Mouse (Mus musculus): ENCODE measurements around the gene Hist1h2ah. TPM values are rescaled to one million over a fixed set of nuclear protein-coding genes. Genes with fewer than 3 reads are reported as not detected.

The Hist1h2ah gene
- polyA plus RNA-seq, 1 experiment: not detected

- peak; percentile 65 to 78 for DNase-seq
- Histone ChIP-seq H3K27me3 (ENCODE audit: control insufficient read depth, insufficient read depth, low read length) (no peaks in the 10 kb centered on the region; the same call in 1 of the 2 replicates), H3K27ac (ENCODE audit: insufficient read depth, low read length) (no peak overlapping the region), H3K4me3 (replicated peaks; ENCODE audit: insufficient read depth, low read depth, low read length) (peak overlapping the region; percentile 57), H3K4me1 (ENCODE audit: control insufficient read depth, insufficient read depth, low read length) (no peaks in the 10 kb centered on the region)
- no peak for TF ChIP-seq CTCF (IDR thresholded peaks at IDR 0.05; ENCODE audit: borderline replicate concordance, insufficient read depth, low read depth, low read length)
- TF ChIP-seq POLR2A (IDR thresholded peaks at IDR 0.05; ENCODE audit: borderline replicate concordance, insufficient read depth, low read length): no peak
- WGBS: 5% methylated on average over 35 of the region's 35 CpGs
Measured at GRCm38 (mm10) chr13:22026058-22027031, 9.0 kb downstream of the Hist1h2ah start.

- Histone ChIP-seq H3K27me3 (ENCODE audit: control insufficient read depth, insufficient read depth, low read length) (peaks cover 3% of the 10 kb centered on the region; the same call in 1 of the 2 replicates), H3K4me1 (ENCODE audit: control insufficient read depth, insufficient read depth, low read length) (no peaks in the 10 kb centered on the region), H3K4me3 (replicated peaks; ENCODE audit: insufficient read depth, low read depth, low read length) (no peak overlapping the region), H3K27ac (ENCODE audit: insufficient read depth, low read length) (no peak overlapping the region)
- DNase-seq: peak; percentile 71 to 78
- 4% methylated on average over 9 of the region's 9 CpGs for WGBS
- TF ChIP-seq CTCF (IDR thresholded peaks at IDR 0.05; ENCODE audit: borderline replicate concordance, insufficient read depth, low read depth, low read length) (no peak), POLR2A (IDR thresholded peaks at IDR 0.05; ENCODE audit: borderline replicate concordance, insufficient read depth, low read length) (no peak)
Measured at GRCm38 (mm10) chr13:22022241-22022640, 13.1 kb downstream of the Hist1h2ah start.

GRCm38 (mm10) chr13:22021581-22021980 is 13.8 kb downstream of the Hist1h2ah start:
- TF ChIP-seq POLR2A (IDR thresholded peaks at IDR 0.05; ENCODE audit: borderline replicate concordance, insufficient read depth, low read length) (no peak), CTCF (IDR thresholded peaks at IDR 0.05; ENCODE audit: borderline replicate concordance, insufficient read depth, low read depth, low read length) (no peak)
- no peak for DNase-seq
- Histone ChIP-seq H3K4me3 (replicated peaks; ENCODE audit: insufficient read depth, low read depth, low read length) (peak overlapping the region; percentile 38), H3K4me1 (ENCODE audit: control insufficient read depth, insufficient read depth, low read length) (no peaks in the 10 kb centered on the region), H3K27ac (ENCODE audit: insufficient read depth, low read length) (no peak overlapping the region), H3K27me3 (ENCODE audit: control insufficient read depth, insufficient read depth, low read length) (peaks cover 3% of the 10 kb centered on the region; the same call in 1 of the 2 replicates)
- WGBS: 1% methylated on average over 11 of the region's 11 CpGs

DNA sequence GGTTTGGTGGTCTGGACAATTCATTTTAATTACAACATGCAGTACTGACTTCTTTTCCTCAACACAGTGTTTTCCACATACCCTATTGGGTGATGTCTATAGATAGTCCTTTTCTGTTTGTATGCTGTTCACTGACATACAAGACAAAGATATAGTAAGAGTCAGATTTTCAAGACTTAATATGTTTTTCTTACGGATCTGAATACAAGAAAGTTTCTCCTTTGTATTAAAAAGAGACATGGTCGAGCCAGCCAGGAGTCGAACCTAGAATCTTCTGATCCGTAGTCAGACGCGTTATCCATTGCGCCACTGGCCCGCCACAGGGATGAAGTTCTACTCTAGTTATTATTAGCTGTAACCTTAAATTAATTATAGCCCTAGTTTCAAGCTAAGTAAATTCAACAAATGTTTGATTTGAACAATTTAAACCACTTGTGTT is 14.4 kb downstream of the Hist1h2ah start:
- peak; percentile 41 to 42 for DNase-seq
- no peak for TF ChIP-seq POLR2A (IDR thresholded peaks at IDR 0.05; ENCODE audit: borderline replicate concordance, insufficient read depth, low read length)
- TF ChIP-seq CTCF (IDR thresholded peaks at IDR 0.05; ENCODE audit: borderline replicate concordance, insufficient read depth, low read depth, low read length): no peak
- Histone ChIP-seq H3K4me1 (ENCODE audit: control insufficient read depth, insufficient read depth, low read length) (no peaks in the 10 kb centered on the region), H3K27me3 (ENCODE audit: control insufficient read depth, insufficient read depth, low read length) (peaks cover 3% of the 10 kb centered on the region; the same call in 1 of the 2 replicates), H3K27ac (ENCODE audit: insufficient read depth, low read length) (no peak overlapping the region), H3K4me3 (replicated peaks; ENCODE audit: insufficient read depth, low read depth, low read length) (no peak overlapping the region)
- WGBS: 2% methylated on average over 8 of the region's 8 CpGs

GRCm38 (mm10) chr13:22019934-22020835 is 15.2 kb downstream of the Hist1h2ah start:
- 4% methylated on average over 44 of the region's 44 CpGs for WGBS
- H3K27me3 ChIP-seq (ENCODE audit: control insufficient read depth, insufficient read depth, low read length): peaks cover 3% of the 10 kb centered on the region; the same call in 1 of the 2 replicates

DNA sequence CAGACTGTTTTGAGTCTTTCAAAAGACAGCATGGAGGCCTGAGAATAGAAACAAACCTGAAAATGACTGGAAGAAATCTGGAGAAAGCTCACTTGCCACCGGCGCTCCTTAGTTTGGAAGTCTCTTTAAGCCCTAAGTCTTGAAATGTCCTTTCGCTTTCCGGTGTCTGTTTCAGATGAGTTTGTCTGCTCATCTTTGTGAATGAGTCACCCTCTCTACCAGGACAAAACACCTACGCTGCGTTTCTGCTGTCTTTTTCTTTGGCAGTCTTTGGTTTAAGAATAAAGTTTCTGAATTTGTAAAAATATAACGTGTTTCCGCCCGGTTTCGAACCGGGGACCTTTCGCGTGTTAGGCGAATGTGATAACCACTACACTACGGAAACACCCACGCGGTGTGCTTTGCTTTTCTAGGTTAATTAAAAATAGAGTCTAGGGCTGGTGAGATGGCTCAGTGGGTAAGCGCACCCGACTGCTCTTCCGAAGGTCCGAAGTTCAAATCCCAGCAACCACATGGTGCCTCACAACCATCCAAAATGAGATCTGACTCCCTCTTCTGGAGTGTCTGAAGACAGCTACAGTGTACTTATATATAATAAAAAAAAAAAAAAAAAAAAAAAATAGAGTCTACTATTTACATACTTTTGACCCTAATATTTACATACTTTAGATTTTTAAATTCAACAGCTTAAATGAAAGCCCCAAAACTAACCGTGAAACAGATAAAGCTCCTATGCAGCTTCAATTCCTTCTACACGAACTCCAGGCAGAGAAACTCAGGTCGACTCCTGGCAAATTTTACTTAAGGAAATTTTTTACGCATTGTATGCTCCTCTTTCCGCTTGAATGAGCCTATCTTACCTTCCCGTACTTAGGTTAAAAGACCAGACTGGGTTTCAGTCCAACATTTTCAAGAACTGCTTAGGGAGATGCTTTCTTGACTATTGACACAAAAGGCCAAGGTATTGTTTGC is 19.6 kb downstream of the Hist1h2ah start:
- Histone ChIP-seq H3K27ac (ENCODE audit: insufficient read depth, low read length) (no peak overlapping the region), H3K4me3 (replicated peaks; ENCODE audit: insufficient read depth, low read depth, low read length) (no peak overlapping the region), H3K27me3 (ENCODE audit: control insufficient read depth, insufficient read depth, low read length) (peaks cover 5% of the 10 kb centered on the region; the same call in 1 of the 2 replicates), H3K4me1 (ENCODE audit: control insufficient read depth, insufficient read depth, low read length) (no peaks in the 10 kb centered on the region)
- DNase-seq: peak; percentile 41 to 47
- 19% methylated on average over 27 of the region's 27 CpGs for WGBS
- TF ChIP-seq POLR2A (IDR thresholded peaks at IDR 0.05; ENCODE audit: borderline replicate concordance, insufficient read depth, low read length) (no peak), CTCF (IDR thresholded peaks at IDR 0.05; ENCODE audit: borderline replicate concordance, insufficient read depth, low read depth, low read length) (no peak)

More at GRCm38 (mm10) chr13:22019934-22020835, 15.2 kb downstream of the Hist1h2ah start:
- no peak for DNase-seq
- Histone ChIP-seq H3K4me3 (replicated peaks; ENCODE audit: insufficient read depth, low read depth, low read length) (peak overlapping the region; percentile 37), H3K4me1 (ENCODE audit: control insufficient read depth, insufficient read depth, low read length) (no peaks in the 10 kb centered on the region), H3K27ac (ENCODE audit: insufficient read depth, low read length) (no peak overlapping the region)
- TF ChIP-seq CTCF (IDR thresholded peaks at IDR 0.05; ENCODE audit: borderline replicate concordance, insufficient read depth, low read depth, low read length) (no peak), POLR2A (IDR thresholded peaks at IDR 0.05; ENCODE audit: borderline replicate concordance, insufficient read depth, low read length) (no peak)

Data from cerebellum, adult 2 months (tissue).